Mouse (Mus musculus): Measurements from ENCODE around the gene Ppp2r5a. TPM values are rescaled to one million over a fixed set of nuclear protein-coding genes. Genes with fewer than 3 reads are reported as not detected.

Ppp2r5a gene
- polyA plus RNA-seq, 1 experiment from 2014 or later, result 27.1 TPM

GRCm38 (mm10) chr1:191445401-191445800, 42.3 kb upstream of the Ppp2r5a start:
- no peaks in the 10 kb centered on the region for H3K27me3 ChIP-seq (ENCODE audit: insufficient read depth, low read length)
- H3K9me3 ChIP-seq (ENCODE audit: low read length), result no peaks in the 10 kb centered on the region
- no peak overlapping the region for H3K4me3 ChIP-seq (ENCODE audit: low read depth, low read length)
- H3K4me2 ChIP-seq (ENCODE audit: low read depth, low read length), result peak overlapping the region; percentile 44
- H3K36me3 ChIP-seq (replicated peaks; ENCODE audit: insufficient read depth, low read length), result no peaks in the 10 kb centered on the region
- ATAC-seq (peak; percentile 78), DNase-seq (peak; percentile 74)
- peak overlapping the region; percentile 94 for H3K27ac ChIP-seq (ENCODE audit: low read depth)
- WGBS (ENCODE audit: insufficient replicate concordance), result 29% methylated on average over 12 of the region's 12 CpGs
- TF ChIP-seq CTCF (IDR thresholded peaks at IDR 0.05; ENCODE audit: low read depth), result no peak
- TF ChIP-seq EP300 (IDR thresholded peaks at IDR 0.05; ENCODE audit: low read depth), result peak; percentile 26; the same call in 1 of the 2 replicates
- H3K4me1 ChIP-seq (ENCODE audit: insufficient read depth), result peaks cover 56% of the 10 kb centered on the region
- H3K9ac ChIP-seq (replicated peaks), result 0 out of 2 replicates have a peak overlapping the region, but pooled peaks have one; percentile 44

- Histone ChIP-seq H3K9me3 (ENCODE audit: low read length) (no peaks in the 10 kb centered on the region), H3K36me3 (replicated peaks; ENCODE audit: insufficient read depth, low read length) (no peaks in the 10 kb centered on the region), H3K27me3 (ENCODE audit: insufficient read depth, low read length) (no peaks in the 10 kb centered on the region), H3K9ac (replicated peaks) (no peak overlapping the region), H3K4me3 (ENCODE audit: low read depth, low read length) (no peak overlapping the region), H3K4me2 (ENCODE audit: low read depth, low read length) (no peak overlapping the region), H3K27ac (ENCODE audit: low read depth) (peak overlapping the region; percentile 94), H3K4me1 (ENCODE audit: insufficient read depth) (peaks cover 47% of the 10 kb centered on the region)
- WGBS (ENCODE audit: insufficient replicate concordance), result 71% methylated on average over 1 of the region's 1 CpGs
- TF ChIP-seq EP300 (IDR thresholded peaks at IDR 0.05; ENCODE audit: low read depth) (no peak), CTCF (IDR thresholded peaks at IDR 0.05; ENCODE audit: low read depth) (no peak)
- ATAC-seq, result peak; percentile 62
- no peak for DNase-seq
Observed at GRCm38 (mm10) chr1:191444467-191444866, 41.4 kb upstream of the Ppp2r5a start.

DNA sequence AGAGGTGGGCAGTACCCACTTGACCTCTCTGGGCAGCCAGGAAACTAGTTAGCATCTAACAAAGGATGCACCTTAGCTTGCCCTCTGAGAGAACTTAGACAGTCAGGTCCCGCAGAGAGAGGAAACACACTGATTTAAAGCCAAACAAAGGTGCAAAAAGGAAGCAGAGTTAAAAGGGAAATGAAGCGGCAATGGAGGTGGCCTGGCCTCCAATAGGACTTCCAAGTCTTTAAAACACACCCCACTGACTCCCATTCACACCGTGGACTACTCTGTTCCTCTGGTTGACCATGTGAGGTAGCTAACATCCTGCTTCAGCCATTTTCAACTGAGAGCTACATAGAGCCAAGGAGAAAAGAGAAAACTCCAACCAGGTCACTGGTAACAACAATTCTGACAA, 35.9 kb upstream of the Ppp2r5a start:
- whole genome bisulfite sequencing (ENCODE audit: insufficient replicate concordance), result 51% methylated on average over 3 of the region's 3 CpGs
- DNase-seq (no peak), ATAC-seq (no peak)
- no peak for TF ChIP-seq EP300 (IDR thresholded peaks at IDR 0.05; ENCODE audit: low read depth)
- TF ChIP-seq CTCF (IDR thresholded peaks at IDR 0.05; ENCODE audit: low read depth), result no peak
- H3K4me1 ChIP-seq (ENCODE audit: insufficient read depth), result peaks cover 28% of the 10 kb centered on the region
- no peak overlapping the region for H3K4me3 ChIP-seq (ENCODE audit: low read depth, low read length)
- no peak overlapping the region for H3K9ac ChIP-seq (replicated peaks)
- no peaks in the 10 kb centered on the region for H3K36me3 ChIP-seq (replicated peaks; ENCODE audit: insufficient read depth, low read length)
- H3K9me3 ChIP-seq (ENCODE audit: low read length), result no peaks in the 10 kb centered on the region
- H3K27ac ChIP-seq (ENCODE audit: low read depth), result no peak overlapping the region
- H3K4me2 ChIP-seq (ENCODE audit: low read depth, low read length), result no peak overlapping the region
- H3K27me3 ChIP-seq (ENCODE audit: insufficient read depth, low read length), result no peaks in the 10 kb centered on the region

DNA sequence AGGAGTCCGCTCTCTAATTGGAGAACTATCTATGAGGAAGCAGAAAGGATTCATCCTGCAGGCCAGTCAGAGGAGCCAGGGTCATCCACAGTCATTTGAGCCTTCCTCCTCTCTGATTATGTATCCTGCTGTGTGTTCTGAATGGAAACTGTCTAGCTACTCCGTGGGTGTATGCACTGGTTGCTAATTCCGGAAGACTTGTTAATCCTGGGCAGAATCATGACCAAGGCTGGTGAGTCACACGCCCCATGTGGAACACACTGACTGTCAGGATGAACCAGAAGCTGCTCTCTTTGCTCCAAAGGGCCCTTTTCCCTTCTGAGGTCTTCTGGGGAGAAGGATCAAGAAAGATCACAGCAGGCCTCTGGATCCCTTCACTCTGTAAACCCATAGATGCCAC, 35.5 kb upstream of the Ppp2r5a start:
- no peak for DNase-seq
- H3K27ac ChIP-seq (ENCODE audit: low read depth), result no peak overlapping the region
- H3K4me1 ChIP-seq (ENCODE audit: insufficient read depth), result peaks cover 24% of the 10 kb centered on the region
- WGBS (ENCODE audit: insufficient replicate concordance), result 62% methylated on average over 4 of the region's 4 CpGs
- no peak for TF ChIP-seq CTCF (IDR thresholded peaks at IDR 0.05; ENCODE audit: low read depth)
- TF ChIP-seq EP300 (IDR thresholded peaks at IDR 0.05; ENCODE audit: low read depth), result no peak
- no peak overlapping the region for H3K9ac ChIP-seq (replicated peaks)
- peak; percentile 31; the same call in 1 of the 2 replicates for ATAC-seq
- H3K4me3 ChIP-seq (ENCODE audit: low read depth, low read length), result no peak overlapping the region
- H3K9me3 ChIP-seq (ENCODE audit: low read length), result no peaks in the 10 kb centered on the region
- H3K36me3 ChIP-seq (replicated peaks; ENCODE audit: insufficient read depth, low read length), result no peaks in the 10 kb centered on the region
- no peak overlapping the region for H3K4me2 ChIP-seq (ENCODE audit: low read depth, low read length)
- no peaks in the 10 kb centered on the region for H3K27me3 ChIP-seq (ENCODE audit: insufficient read depth, low read length)

GRCm38 (mm10) chr1:191436647-191437046, 33.6 kb upstream of the Ppp2r5a start:
- H3K4me2 ChIP-seq (ENCODE audit: low read depth, low read length), result no peak overlapping the region
- no peak for TF ChIP-seq CTCF (IDR thresholded peaks at IDR 0.05; ENCODE audit: low read depth)
- no peak for TF ChIP-seq EP300 (IDR thresholded peaks at IDR 0.05; ENCODE audit: low read depth)
- peaks cover 26% of the 10 kb centered on the region for H3K4me1 ChIP-seq (ENCODE audit: insufficient read depth)
- no peaks in the 10 kb centered on the region for H3K27me3 ChIP-seq (ENCODE audit: insufficient read depth, low read length)
- H3K9me3 ChIP-seq (ENCODE audit: low read length), result no peaks in the 10 kb centered on the region
- ATAC-seq (no peak), DNase-seq (no peak)
- H3K27ac ChIP-seq (ENCODE audit: low read depth), result no peak overlapping the region
- H3K4me3 ChIP-seq (ENCODE audit: low read depth, low read length), result no peak overlapping the region
- H3K36me3 ChIP-seq (replicated peaks; ENCODE audit: insufficient read depth, low read length), result no peaks in the 10 kb centered on the region
- 54% methylated on average over 3 of the region's 3 CpGs for WGBS (ENCODE audit: insufficient replicate concordance)
- H3K9ac ChIP-seq (replicated peaks), result no peak overlapping the region

- Histone ChIP-seq H3K9ac (replicated peaks) (no peak overlapping the region), H3K36me3 (replicated peaks; ENCODE audit: insufficient read depth, low read length) (no peaks in the 10 kb centered on the region), H3K27ac (ENCODE audit: low read depth) (no peak overlapping the region), H3K4me1 (ENCODE audit: insufficient read depth) (peaks cover 26% of the 10 kb centered on the region), H3K27me3 (ENCODE audit: insufficient read depth, low read length) (no peaks in the 10 kb centered on the region), H3K9me3 (ENCODE audit: low read length) (no peaks in the 10 kb centered on the region), H3K4me2 (ENCODE audit: low read depth, low read length) (no peak overlapping the region), H3K4me3 (ENCODE audit: low read depth, low read length) (no peak overlapping the region)
- ATAC-seq (no peak), DNase-seq (peak; percentile 38)
- no peak for TF ChIP-seq EP300 (IDR thresholded peaks at IDR 0.05; ENCODE audit: low read depth)
- 54% methylated on average over 1 of the region's 1 CpGs for WGBS (ENCODE audit: insufficient replicate concordance)
Observed at GRCm38 (mm10) chr1:191435359-191435758, 32.3 kb upstream of the Ppp2r5a start.
